Mouse (Mus musculus): ENCODE results near the gene Dpysl5.

Gene Dpysl5

GRCm38 (mm10) chr5:30709744-30710383 is 1.5 kb upstream of the Dpysl5 start:
- peak; percentile 89 for DNase-seq (ENCODE audit: low read depth)

- DNase-seq (ENCODE audit: low read depth): peak; percentile 10
These were observed 878 bp upstream of the Dpysl5 start for GRCm38 (mm10) chr5:30710486-30710885.

- DNase-seq (ENCODE audit: low read depth): no peak
These were observed 632 bp downstream of the Dpysl5 start for GRCm38 (mm10) chr5:30712002-30712390.

- DNase-seq (ENCODE audit: low read depth): peak; percentile 37
These were observed 1.3 kb downstream of the Dpysl5 start for GRCm38 (mm10) chr5:30712441-30713298.

GRCm38 (mm10) chr5:30713299-30713675 is 1.9 kb downstream of the Dpysl5 start:
- DNase-seq (ENCODE audit: low read depth): no peak

GRCm38 (mm10) chr5:30713691-30714090 is 2.3 kb downstream of the Dpysl5 start:
- DNase-seq (ENCODE audit: low read depth): peak; percentile 16

- no peak for DNase-seq (ENCODE audit: low read depth)
These were observed 4.9 kb downstream of the Dpysl5 start for GRCm38 (mm10) chr5:30716311-30716710.

- DNase-seq (ENCODE audit: low read depth): no peak
These were observed 6.1 kb downstream of the Dpysl5 start for GRCm38 (mm10) chr5:30717506-30717905.

GRCm38 (mm10) chr5:30717991-30718703 is 6.8 kb downstream of the Dpysl5 start:
- DNase-seq (ENCODE audit: low read depth): no peak

- DNase-seq (ENCODE audit: low read depth): no peak
These were observed 10.6 kb downstream of the Dpysl5 start for GRCm38 (mm10) chr5:30721935-30722334.

- no peak for DNase-seq (ENCODE audit: low read depth)
These were observed 14.9 kb downstream of the Dpysl5 start for GRCm38 (mm10) chr5:30726151-30726693.

GRCm38 (mm10) chr5:30732511-30732910 is 21.1 kb downstream of the Dpysl5 start:
- no peak for DNase-seq (ENCODE audit: low read depth)

GRCm38 (mm10) chr5:30734666-30735065 is 23.3 kb downstream of the Dpysl5 start:
- DNase-seq (ENCODE audit: low read depth): no peak

GRCm38 (mm10) chr5:30738127-30738828 is 26.9 kb downstream of the Dpysl5 start:
- DNase-seq (ENCODE audit: low read depth): no peak

- DNase-seq (ENCODE audit: low read depth): no peak
These were observed 28.2 kb downstream of the Dpysl5 start for GRCm38 (mm10) chr5:30739595-30739994.

- no peak for DNase-seq (ENCODE audit: low read depth)
These were observed 38.4 kb downstream of the Dpysl5 start for GRCm38 (mm10) chr5:30749582-30750311.

GRCm38 (mm10) chr5:30751071-30751470 is 39.7 kb downstream of the Dpysl5 start:
- no peak for DNase-seq (ENCODE audit: low read depth)

- no peak for DNase-seq (ENCODE audit: low read depth)
These were observed 41.8 kb downstream of the Dpysl5 start for GRCm38 (mm10) chr5:30753128-30753527.

GRCm38 (mm10) chr5:30755215-30755614 is 43.9 kb downstream of the Dpysl5 start:
- DNase-seq (ENCODE audit: low read depth): no peak

GRCm38 (mm10) chr5:30762815-30763510 is 51.6 kb downstream of the Dpysl5 start:
- no peak for DNase-seq (ENCODE audit: low read depth)

- no peak for DNase-seq (ENCODE audit: low read depth)
These were observed 52.1 kb downstream of the Dpysl5 start for GRCm38 (mm10) chr5:30763511-30763830.
